10 mouse cellular contexts compared by ENCODE assay signal in the genomic region with DNA sequence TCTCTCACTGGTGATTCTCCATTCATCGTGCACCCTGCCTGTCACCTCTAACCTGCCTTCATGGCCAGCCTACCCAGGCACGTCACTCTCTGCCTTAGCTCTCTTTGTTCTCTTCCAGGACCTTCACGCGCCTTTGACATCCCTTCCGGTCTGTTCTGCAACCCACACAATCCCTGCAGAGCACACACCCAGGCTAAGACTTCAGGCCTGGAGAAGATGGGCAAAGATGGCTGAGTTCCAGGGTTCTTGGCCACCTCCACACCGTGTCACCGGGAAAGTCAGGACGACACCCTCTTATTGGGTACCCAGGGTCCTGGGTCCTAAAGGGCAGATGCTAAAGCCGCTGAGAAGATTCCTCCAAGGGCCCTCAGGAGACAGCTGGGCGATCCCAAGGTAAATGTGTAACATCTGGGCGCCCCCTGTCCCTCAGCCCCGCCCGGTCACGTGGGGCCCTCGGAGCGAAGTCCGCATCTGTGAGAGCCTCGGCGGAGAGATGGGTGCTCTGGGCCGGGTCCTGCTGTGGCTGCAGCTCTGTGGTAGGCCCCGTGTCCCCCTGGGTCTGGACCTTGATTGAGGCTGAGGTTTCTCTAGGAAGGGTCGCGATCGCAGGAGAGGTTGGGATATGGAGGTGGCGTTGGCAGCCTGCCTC. TPM values are rescaled to one million over a fixed set of nuclear protein-coding genes. Genes with fewer than 3 reads are reported as not detected.
DNase-seq lines count a peak whose midpoint lies in the region; ATAC-seq and TF ChIP-seq lines count a peak whose summit lies in the region.
"Had no signal": no experiment of that assay in that cellular context is flagged by ENCODE, and none has a peak within 500 bp of the region (broad histone marks: within the 10 kb centered on the region; RNA-seq: fewer than 3 reads in every experiment).

A gene (plus strand): TSS at position 467 of the 649 bp plus-strand sequence.

- no peak for ATAC-seq in hindbrain, embryonic 11.5 days (ENCODE audit: low FRiP score)
- no peak for ATAC-seq in hindbrain, embryonic 12.5 days (ENCODE audit: low FRiP score)
- ATAC-seq in intestine, embryonic 16.5 days, result peak; percentile 76
- no peak for ATAC-seq in limb, embryonic 14.5 days (ENCODE audit: low FRiP score, low read depth)

- peaks cover 63% of the 10 kb centered on the region for H3K27me3 ChIP-seq in hindbrain, embryonic 11.5 days (ENCODE audit: control insufficient read depth, insufficient read depth, low read length)
- peaks cover 68% of the 10 kb centered on the region for H3K27me3 ChIP-seq in hindbrain, embryonic 12.5 days
- H3K27me3 ChIP-seq in intestine, embryonic 16.5 days (replicated peaks; ENCODE audit: control insufficient read depth, insufficient read depth, low read length), result peaks cover 49% of the 10 kb centered on the region
- peaks cover 61% of the 10 kb centered on the region for H3K27me3 ChIP-seq in limb, embryonic 14.5 days (ENCODE audit: control insufficient read depth, insufficient read depth, low read length)

- no peak within 1 kb of the TSS for H3K27ac ChIP-seq in hindbrain, embryonic 11.5 days (ENCODE audit: low read depth, low read length)
- H3K27ac ChIP-seq in hindbrain, embryonic 12.5 days, result no peak within 1 kb of the TSS
- H3K27ac ChIP-seq in intestine, embryonic 16.5 days (ENCODE audit: low read length), result peak within 1 kb of the TSS; percentile 75
- no peak within 1 kb of the TSS for H3K27ac ChIP-seq in limb, embryonic 14.5 days (replicated peaks; ENCODE audit: low read depth, low read length)

- TF ChIP-seq POLR2A in limb, embryonic 14.5 days (IDR thresholded peaks at IDR 0.05; ENCODE audit: borderline replicate concordance, extremely low read depth, insufficient read depth, insufficient read length), result no peak

- H3K9ac ChIP-seq in hindbrain, embryonic 11.5 days (ENCODE audit: low read depth, low read length), result no peak within 1 kb of the TSS
- H3K9ac ChIP-seq in hindbrain, embryonic 12.5 days, result no peak within 1 kb of the TSS
- H3K9ac ChIP-seq in intestine, embryonic 16.5 days (ENCODE audit: low read depth, low read length), result peak within 1 kb of the TSS; percentile 69
- no peak within 1 kb of the TSS for H3K9ac ChIP-seq in limb, embryonic 14.5 days (ENCODE audit: low read depth, low read length, severe bottlenecking)

- no peaks in the 10 kb centered on the region for H3K36me3 ChIP-seq in hindbrain, embryonic 11.5 days (ENCODE audit: control insufficient read depth, insufficient read depth, low read length)
- H3K36me3 ChIP-seq in hindbrain, embryonic 12.5 days, result no peaks in the 10 kb centered on the region
- no peaks in the 10 kb centered on the region for H3K36me3 ChIP-seq in intestine, embryonic 16.5 days (ENCODE audit: control insufficient read depth, insufficient read depth, low read length)
- H3K36me3 ChIP-seq in limb, embryonic 14.5 days (ENCODE audit: control insufficient read depth, insufficient read depth, low read length), result no peaks in the 10 kb centered on the region; the same call in 1 of the 2 replicates

- WGBS in hindbrain, embryonic 11.5 days, result 34% methylated on average over 25 of the region's 25 CpGs
- WGBS in hindbrain, embryonic 12.5 days, result 31% methylated on average over 25 of the region's 25 CpGs
- 26% methylated on average over 25 of the region's 25 CpGs for WGBS in intestine, embryonic 16.5 days
- WGBS in limb, embryonic 14.5 days, result 37% methylated on average over 21 of the region's 25 CpGs

- H3K4me2 ChIP-seq in hindbrain, embryonic 11.5 days (replicated peaks; ENCODE audit: low read depth, low read length), result no peak within 1 kb of the TSS
- H3K4me2 ChIP-seq in hindbrain, embryonic 12.5 days (replicated peaks), result no peak within 1 kb of the TSS
- H3K4me2 ChIP-seq in intestine, embryonic 16.5 days (ENCODE audit: low read depth, low read length), result peak within 1 kb of the TSS; percentile 54
- H3K4me2 ChIP-seq in limb, embryonic 14.5 days (replicated peaks; ENCODE audit: low read depth, low read length, severe bottlenecking), result no peak within 1 kb of the TSS; the same call in 1 of the 2 replicates

- H3K4me3 ChIP-seq in hindbrain, embryonic 11.5 days (ENCODE audit: low read depth, low read length), result 0 out of 2 replicates have a peak within 1 kb of the TSS, but pooled peaks have one; percentile 2
- no peak within 1 kb of the TSS for H3K4me3 ChIP-seq in hindbrain, embryonic 12.5 days
- H3K4me3 ChIP-seq in intestine, embryonic 16.5 days (ENCODE audit: low read length), result peak within 1 kb of the TSS; percentile 52
- H3K4me3 ChIP-seq in limb, embryonic 14.5 days (replicated peaks; ENCODE audit: low read length), result peak within 1 kb of the TSS; percentile 9; the same call in 1 of the 2 replicates
- H3K4me3 ChIP-seq: erythroblast, embryonic 14.5 days had no signal

- no peak for DNase-seq in hindbrain, embryonic 11.5 days (ENCODE audit: low spot score)
- DNase-seq in ZHBTc4 (ENCODE audit: low read depth, low spot score), result peak; percentile 37
- DNase-seq in limb, embryonic 14.5 days (ENCODE audit: low spot score), result no peak
- no peak for DNase-seq in spleen, postnatal 4 days (ENCODE audit: low spot score in 2 of 2)
- DNase-seq in thymus, postnatal 14 days, result no peak
- no peak for DNase-seq in cerebellum, postnatal 36 days
- DNase-seq: layer of hippocampus, postnatal 36 days had no signal

- no peaks in the 10 kb centered on the region for H3K9me3 ChIP-seq in hindbrain, embryonic 11.5 days (ENCODE audit: control insufficient read depth, low read length)
- H3K9me3 ChIP-seq in hindbrain, embryonic 12.5 days (replicated peaks), result no peaks in the 10 kb centered on the region
- H3K9me3 ChIP-seq in intestine, embryonic 16.5 days (ENCODE audit: control insufficient read depth, low read length), result no peaks in the 10 kb centered on the region
- no peaks in the 10 kb centered on the region for H3K9me3 ChIP-seq in limb, embryonic 14.5 days (ENCODE audit: control insufficient read depth, low read length)

- H3K4me1 ChIP-seq in hindbrain, embryonic 11.5 days (replicated peaks; ENCODE audit: control insufficient read depth, insufficient read depth, low read length), result peaks cover 15% of the 10 kb centered on the region
- peaks cover 22% of the 10 kb centered on the region for H3K4me1 ChIP-seq in hindbrain, embryonic 12.5 days
- H3K4me1 ChIP-seq in intestine, embryonic 16.5 days (ENCODE audit: control insufficient read depth, insufficient read depth, low read length), result peaks cover 38% of the 10 kb centered on the region
- H3K4me1 ChIP-seq in limb, embryonic 14.5 days (ENCODE audit: control insufficient read depth, insufficient read depth, low read length), result peaks cover 19% of the 10 kb centered on the region

RNA-seq across cellular contexts. Expression of the gene that starts here (rescaled TPM):
- polyA plus RNA-seq in hindbrain, embryonic 11.5 days (2014; fragmentation: Nextera tagmentation; extraction: Ambion mirVana), result 0.76 TPM in 1 of 2 replicates, not detected in the other
- polyA plus RNA-seq in hindbrain, embryonic 12.5 days (2016; fragmentation: Nextera tagmentation; extraction: Ambion mirVana), result 0.69 and 1.0 TPM in 2 replicates
- 233 and 312 TPM in 2 replicates for polyA plus RNA-seq in intestine, embryonic 16.5 days (2015; fragmentation: Nextera tagmentation; extraction: Ambion mirVana)
- 1.4 and 1.7 TPM in 2 replicates for polyA plus RNA-seq in limb, embryonic 14.5 days (2012; rRNA removed)
- polyA plus RNA-seq in limb, embryonic 14.5 days (2014; fragmentation: Nextera tagmentation; extraction: Ambion mirVana), result 0.55 and 0.97 TPM in 2 replicates

Comparison
In these comparisons a context has a peak if more than half of its experiments do, and no peak if none do; other contexts are left out.
1. RNA of the gene that starts here (polyA plus RNA-seq): 233 to 312 TPM in intestine, embryonic 16.5 days; 0.55 to 1.7 TPM in limb, embryonic 14.5 days, 0.69 to 1.0 TPM in hindbrain, embryonic 12.5 days and 0.76 TPM in hindbrain, embryonic 11.5 days; every median in the first group is over 10 times any median in the second.